Mouse (Mus musculus) olfactory bulb, adult 2 months (tissue): ENCODE data around the gene Grid2.

Experiments
- CTCF ChIP-seq: fragments of 200-500 bp; IDR thresholded peaks from 2 replicates; pipeline ENCODE4 v1.5.1; 2012; ENCODE audit warnings: low read depth, mild to moderate bottlenecking, low read length, moderate library complexity; ENCODE audit not compliant: insufficient read depth
- POLR2A ChIP-seq: fragments of 200-500 bp; IDR thresholded peaks from 2 replicates; pipeline ENCODE4 v1.6.1; 2012; ENCODE audit warnings: mild to moderate bottlenecking, low read depth, low read length, moderate library complexity; ENCODE audit not compliant: insufficient read depth

DNA sequence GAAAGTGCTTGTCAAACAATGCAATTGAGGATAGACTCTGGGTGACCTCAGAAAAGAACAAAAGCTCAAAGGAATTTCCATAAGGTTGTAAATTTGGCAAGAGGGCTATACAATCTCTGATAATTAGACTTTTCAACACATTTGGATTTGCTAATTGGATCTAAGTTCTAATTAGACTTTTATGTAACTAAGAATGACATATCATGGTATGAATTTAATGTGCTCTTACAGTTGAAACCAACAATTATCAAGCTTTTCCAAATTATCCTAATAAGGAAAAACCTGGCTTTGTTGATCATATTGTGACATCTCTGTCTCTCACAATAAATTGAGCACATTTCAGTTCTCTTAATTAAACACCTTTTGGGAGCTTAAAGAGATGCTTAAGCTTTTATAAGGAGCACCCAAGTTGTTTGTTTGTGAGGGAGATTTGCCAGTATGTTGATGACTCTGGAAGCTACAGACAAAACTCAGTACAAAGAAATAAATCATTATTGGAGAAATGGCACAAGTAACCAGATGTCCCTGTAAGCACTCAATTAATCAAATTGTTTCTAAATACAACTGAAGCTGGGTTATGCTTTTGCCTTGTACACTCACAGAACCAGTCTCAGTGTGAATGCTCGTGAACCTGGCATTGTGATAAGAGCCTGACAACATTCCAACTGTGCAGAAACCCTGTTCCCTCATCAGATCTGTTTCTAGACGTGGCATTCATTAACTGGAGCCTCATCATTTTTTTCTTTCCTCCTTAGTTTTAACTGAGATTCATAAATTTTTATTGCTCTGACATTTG lies 1018.8 kb downstream of the Grid2 start:
- TF ChIP-seq CTCF (no peak), POLR2A (no peak)
